Mouse (Mus musculus) cerebellum, adult (tissue): ENCODE data around the gene Ush1g.

Experiments
- ATAC-seq: cut with Nextera tagmentation; 2 replicates; pipeline ENCODE4 v1.9.2; 2017; ENCODE audit warnings: mild to moderate bottlenecking, moderate library complexity, mixed read lengths; ENCODE audit not compliant: insufficient number of reproducible peaks, low FRiP score, low TSS enrichment

Gene Ush1g

GRCm38 (mm10) chr11:115272894-115273498 is 48.8 kb downstream of the Ush1g start:
- no peak for ATAC-seq

GRCm38 (mm10) chr11:115271481-115271880 is 50.4 kb downstream of the Ush1g start:
- ATAC-seq, result no peak

GRCm38 (mm10) chr11:115271052-115271451 is 50.8 kb downstream of the Ush1g start:
- ATAC-seq, result no peak

GRCm38 (mm10) chr11:115270148-115270861 is 51.5 kb downstream of the Ush1g start:
- peak; percentile 29; the same call in 1 of the 2 replicates for ATAC-seq

- no peak for ATAC-seq
Measured at GRCm38 (mm10) chr11:115269330-115270066, 52.3 kb downstream of the Ush1g start.

- ATAC-seq, result no peak
Measured at GRCm38 (mm10) chr11:115267958-115268357, 53.9 kb downstream of the Ush1g start.

- ATAC-seq, result peak; percentile 10; the same call in 1 of the 2 replicates
Measured at GRCm38 (mm10) chr11:115267061-115267883, 54.6 kb downstream of the Ush1g start, which contains the start of gene Grin2c. Gene Grin2c, minus strand, starts transcription at chr11:115267243.

- peak; percentile 12; the same call in 1 of the 2 replicates for ATAC-seq
Measured at GRCm38 (mm10) chr11:115266400-115266778, 55.5 kb downstream of the Ush1g start.

- no peak for ATAC-seq
Measured at GRCm38 (mm10) chr11:115265771-115266399, 56.0 kb downstream of the Ush1g start.
